Mouse (Mus musculus): ENCODE results near the gene Ezh1.

Ezh1 gene

GRCm38 (mm10) chr11:101211970-101212369 lies 14.3 kb downstream of the Ezh1 start:
- DNase-seq (ENCODE audit: low spot score in 2 of 2) = no peak

DNA sequence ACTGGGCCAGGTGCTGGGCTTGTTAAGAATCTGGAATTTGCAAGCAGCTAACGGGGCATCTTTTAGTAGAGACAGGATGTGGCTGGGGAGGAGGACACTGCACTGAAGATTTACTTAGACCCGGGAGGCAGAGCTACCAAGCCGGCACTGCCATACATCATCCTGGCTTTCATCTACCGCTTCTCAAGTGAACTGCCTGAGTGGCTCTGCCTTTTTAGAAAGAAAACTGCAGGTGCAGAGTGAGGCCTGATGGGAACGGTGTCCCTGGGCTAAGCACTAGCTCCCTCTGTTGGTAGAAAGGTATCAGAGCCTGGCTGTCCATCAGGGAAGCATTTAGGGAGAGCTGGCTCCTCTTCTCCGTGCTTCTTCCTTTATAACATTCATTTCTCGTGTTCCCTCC lies 25.3 kb downstream of the Ezh1 start:
- DNase-seq (ENCODE audit: low spot score in 2 of 2) = no peak

GRCm38 (mm10) chr11:101199555-101199954 lies 26.7 kb downstream of the Ezh1 start:
- DNase-seq (ENCODE audit: low spot score in 2 of 2) = no peak

- DNase-seq (ENCODE audit: low spot score in 2 of 2) = no peak
Observed at GRCm38 (mm10) chr11:101196175-101196574, 30.1 kb downstream of the Ezh1 start.

GRCm38 (mm10) chr11:101195571-101195970 lies 30.7 kb downstream of the Ezh1 start:
- no peak for DNase-seq (ENCODE audit: low spot score in 2 of 2)

DNA sequence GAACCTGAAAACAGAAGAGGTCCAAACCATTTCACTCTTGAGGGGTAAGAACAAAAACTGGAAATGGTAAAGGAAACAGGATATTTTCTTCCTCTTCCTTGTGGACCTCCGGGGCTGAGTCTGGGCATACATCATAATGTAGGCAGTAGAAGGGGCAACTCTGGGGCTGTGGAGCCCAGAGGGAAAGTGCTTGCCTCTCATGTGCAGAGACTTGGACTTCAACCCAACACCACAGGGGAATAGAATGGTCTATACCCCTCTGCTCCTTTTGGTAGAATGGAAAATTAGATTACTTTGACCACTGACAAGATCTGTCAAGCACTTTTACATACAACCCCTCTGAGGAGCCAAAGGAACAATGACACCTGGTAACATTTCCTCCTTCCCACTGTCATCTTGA lies 31.2 kb downstream of the Ezh1 start:
- no peak for DNase-seq (ENCODE audit: low spot score in 2 of 2)

DNA sequence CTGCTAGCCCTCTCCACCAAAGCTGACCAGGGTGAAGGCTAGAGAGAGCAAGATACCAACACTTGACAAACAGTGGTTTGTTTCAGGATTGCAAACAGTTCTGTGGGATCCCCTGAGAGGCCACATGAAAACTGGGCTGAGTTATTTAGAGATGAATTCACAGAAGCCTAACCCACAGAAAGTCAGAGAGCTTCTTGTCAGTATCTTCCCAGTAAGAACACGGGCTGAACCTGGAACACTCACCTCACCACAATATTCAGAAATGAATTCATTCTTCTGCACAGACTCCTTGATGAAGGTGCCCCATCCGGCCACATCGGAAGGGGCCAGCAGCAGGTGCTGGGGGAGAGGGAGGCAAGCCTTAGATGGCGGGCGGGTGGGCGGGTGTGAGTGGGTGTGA lies 31.6 kb downstream of the Ezh1 start:
- no peak for DNase-seq (ENCODE audit: low spot score in 2 of 2)

GRCm38 (mm10) chr11:101194137-101194536 lies 32.1 kb downstream of the Ezh1 start:
- no peak for DNase-seq (ENCODE audit: low spot score in 2 of 2)

GRCm38 (mm10) chr11:101193076-101193475 lies 33.2 kb downstream of the Ezh1 start:
- DNase-seq (ENCODE audit: low spot score in 2 of 2) = no peak

DNA sequence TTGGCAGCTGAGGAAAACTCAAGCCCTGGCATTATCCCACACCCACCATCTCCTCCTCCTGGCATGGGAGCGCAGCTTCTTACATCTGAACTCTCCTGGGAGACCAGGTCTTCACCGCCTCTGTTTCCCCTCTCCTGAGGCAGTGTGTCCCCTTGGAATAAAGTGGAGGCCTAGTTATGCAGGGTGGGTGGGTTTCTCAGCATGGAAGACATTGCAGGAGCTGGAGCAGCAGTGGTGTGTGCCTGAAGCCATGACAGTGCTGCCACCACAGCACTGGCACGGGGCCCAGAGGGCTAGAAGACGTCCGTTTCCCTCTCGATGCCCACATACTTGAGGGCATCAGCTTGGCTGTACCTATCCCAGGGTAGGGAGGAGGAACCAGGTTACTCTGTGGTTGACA lies 33.6 kb downstream of the Ezh1 start:
- no peak for DNase-seq (ENCODE audit: low spot score in 2 of 2)

DNA sequence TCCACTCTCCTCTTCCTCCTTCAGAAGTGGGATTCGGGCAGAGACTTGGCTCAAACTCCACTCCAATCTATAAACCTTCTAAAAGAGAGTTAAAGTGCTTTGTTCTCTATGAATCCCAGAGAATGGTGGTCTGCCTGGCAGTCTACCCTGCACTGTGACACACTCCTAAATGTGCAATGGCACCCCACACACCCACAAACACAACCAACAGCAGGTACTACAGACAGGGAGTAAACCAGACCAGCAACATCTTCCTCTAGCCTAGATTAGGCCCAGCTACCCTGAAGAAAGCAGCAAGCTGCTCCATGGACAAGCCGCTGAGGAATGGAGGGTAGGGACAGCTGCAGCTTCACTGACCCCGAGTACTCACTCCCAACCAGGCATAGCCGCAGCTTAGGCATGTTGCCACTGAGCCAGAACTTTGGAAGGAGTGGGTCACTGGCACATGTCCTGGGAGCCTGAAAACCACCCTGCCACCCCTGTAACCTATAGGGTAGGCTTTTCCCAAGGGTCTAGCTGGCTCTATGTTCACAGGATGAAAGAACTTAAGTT lies 34.3 kb downstream of the Ezh1 start:
- no peak for DNase-seq (ENCODE audit: low spot score in 2 of 2)

- no peak for DNase-seq (ENCODE audit: low spot score in 2 of 2)
Observed at GRCm38 (mm10) chr11:101190913-101191907, 35.1 kb downstream of the Ezh1 start.

GRCm38 (mm10) chr11:101190181-101190912 lies 35.9 kb downstream of the Ezh1 start:
- no peak for DNase-seq (ENCODE audit: low spot score in 2 of 2)

- DNase-seq (ENCODE audit: low spot score in 2 of 2) = no peak
Observed at GRCm38 (mm10) chr11:101189495-101190180, 36.6 kb downstream of the Ezh1 start.

GRCm38 (mm10) chr11:101188166-101188805 lies 38.0 kb downstream of the Ezh1 start:
- DNase-seq (ENCODE audit: low spot score in 2 of 2) = no peak

- no peak for DNase-seq (ENCODE audit: low spot score in 2 of 2)
Observed at GRCm38 (mm10) chr11:101187541-101187940, 38.7 kb downstream of the Ezh1 start.

DNA sequence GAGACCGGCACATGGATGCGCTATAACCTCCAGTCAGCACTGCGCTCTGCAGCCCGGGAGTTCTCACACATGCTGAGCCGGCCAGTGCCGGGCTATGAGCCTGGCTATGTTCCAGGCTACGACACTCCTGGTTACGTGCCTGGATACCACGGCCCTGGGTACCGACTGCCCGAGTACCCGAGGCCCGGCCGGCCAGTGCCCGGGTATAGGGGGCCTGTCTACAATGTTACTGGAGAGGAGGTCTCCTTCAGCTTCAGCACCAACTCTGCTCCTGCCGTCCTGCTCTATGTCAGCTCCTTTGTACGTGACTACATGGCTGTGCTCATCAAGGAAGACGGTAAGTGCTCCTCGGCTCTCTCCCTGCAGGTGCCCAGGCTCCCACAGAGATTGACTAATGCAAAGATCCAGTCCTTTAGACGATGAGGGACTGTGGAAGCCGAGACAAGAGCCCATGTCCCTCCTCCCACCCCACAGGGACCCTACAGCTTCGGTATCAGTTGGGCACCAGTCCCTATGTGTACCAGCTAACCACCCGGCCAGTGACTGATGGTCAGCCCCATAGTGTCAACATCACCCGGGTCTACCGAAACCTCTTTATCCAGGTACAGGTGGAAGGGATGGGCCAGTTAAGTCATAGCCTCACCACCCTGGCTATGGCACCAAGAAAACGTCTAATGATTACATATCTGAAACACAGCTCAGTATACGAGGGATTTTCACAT lies 39.6 kb downstream of the Ezh1 start:
- no peak for DNase-seq (ENCODE audit: low spot score in 2 of 2)

GRCm38 (mm10) chr11:101185441-101185840 lies 40.8 kb downstream of the Ezh1 start:
- DNase-seq (ENCODE audit: low spot score in 2 of 2) = no peak

DNA sequence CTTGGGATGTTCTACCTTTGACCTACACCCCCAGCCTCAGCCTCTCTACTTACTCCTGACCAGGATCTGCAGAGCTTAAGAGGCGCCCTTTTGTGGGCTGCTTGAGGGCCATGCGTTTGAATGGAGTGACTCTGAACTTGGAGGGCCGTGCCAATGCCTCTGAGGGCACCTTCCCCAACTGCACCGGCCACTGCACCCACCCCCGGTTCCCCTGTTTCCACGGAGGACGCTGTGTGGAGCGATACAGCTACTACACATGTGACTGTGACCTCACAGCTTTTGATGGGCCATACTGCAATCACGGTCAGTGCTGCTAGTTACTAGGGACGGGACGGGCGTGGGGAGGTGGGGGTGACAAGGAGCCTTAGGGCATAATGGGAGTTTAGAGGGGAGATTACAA lies 41.3 kb downstream of the Ezh1 start:
- DNase-seq (ENCODE audit: low spot score in 2 of 2) = no peak

GRCm38 (mm10) chr11:101182771-101183517 lies 43.3 kb downstream of the Ezh1 start:
- DNase-seq (ENCODE audit: low spot score in 2 of 2) = no peak
